Comparison of ENCODE assay signal across 9 mouse cellular contexts in genomic region chr9:82971433-82971832, GRCm38 (mm10). TPM values are rescaled to one million over a fixed set of nuclear protein-coding genes. Genes with fewer than 3 reads are reported as not detected.
DNase-seq lines count a peak whose midpoint lies in the region; ATAC-seq and TF ChIP-seq lines count a peak whose summit lies in the region.
"Had no signal": no experiment of that assay in that cellular context is flagged by ENCODE, and none has a peak within 500 bp of the region (broad histone marks: within the 10 kb centered on the region; RNA-seq: fewer than 3 reads in every experiment).

No protein-coding gene starts in this region.

- no peak for TF ChIP-seq CTCF in lung, postnatal 0 days (IDR thresholded peaks at IDR 0.05)
- TF ChIP-seq CTCF in lung, adult 2 months (IDR thresholded peaks at IDR 0.05; ENCODE audit: insufficient read depth, low read length), result no peak
- TF ChIP-seq CTCF in embryonic fibroblast, embryonic 13.5 days (IDR thresholded peaks at IDR 0.05; ENCODE audit: borderline replicate concordance, insufficient read depth, low read length), result no peak

- no peak for ATAC-seq in lung, postnatal 0 days

- peaks cover 76% of the 10 kb centered on the region for H3K79me2 ChIP-seq in myocyte (ENCODE audit: control insufficient read depth, insufficient read depth)

- H3K36me3 ChIP-seq in lung, postnatal 0 days (ENCODE audit: insufficient read depth, low read length), result no peaks in the 10 kb centered on the region
- no peaks in the 10 kb centered on the region for H3K36me3 ChIP-seq in myocyte (ENCODE audit: control insufficient read depth, insufficient read depth)

- 37% methylated on average over 1 of the region's 1 CpGs for WGBS in lung, postnatal 0 days
- 48% methylated on average over 1 of the region's 1 CpGs for WGBS in lung, adult 2 months

- TF ChIP-seq EP300 in lung, postnatal 0 days (IDR thresholded peaks at IDR 0.05), result no peak

- H3K27me3 ChIP-seq in lung, postnatal 0 days (replicated peaks; ENCODE audit: insufficient read depth, low read length), result no peaks in the 10 kb centered on the region
- no peaks in the 10 kb centered on the region for H3K27me3 ChIP-seq in myocyte (ENCODE audit: control insufficient read depth, insufficient read depth, insufficient read length)

- no peak overlapping the region for H3K27ac ChIP-seq in lung, postnatal 0 days (ENCODE audit: low read length)
- peak overlapping the region; percentile 69 for H3K27ac ChIP-seq in embryonic fibroblast, embryonic 13.5 days (ENCODE audit: insufficient read depth, low read length)

- H3K9ac ChIP-seq in lung, postnatal 0 days (replicated peaks; ENCODE audit: low read depth), result no peak overlapping the region

- H3K4me1 ChIP-seq in lung, postnatal 0 days (ENCODE audit: insufficient read depth, low read depth, low read length), result peaks cover 4% of the 10 kb centered on the region; the same call in 1 of the 2 replicates
- peaks cover 11% of the 10 kb centered on the region for H3K4me1 ChIP-seq in lung, adult 2 months (ENCODE audit: control insufficient read depth, insufficient read depth, low read length)
- H3K4me1 ChIP-seq in embryonic fibroblast, embryonic 13.5 days (ENCODE audit: control insufficient read depth, insufficient read depth, low read length), result no peaks in the 10 kb centered on the region; the same call in 1 of the 2 replicates

- no peak overlapping the region for H3ac ChIP-seq in myocyte (ENCODE audit: control insufficient read depth, insufficient read length)

- intact Hi-C loops in gastrocnemius, postnatal 14 days (cut with DNase I; ENCODE audit: low total_unique reads), result no loop called here

- peak; percentile 6 for DNase-seq in gastrocnemius, postnatal 25 days
- DNase-seq in gastrocnemius, postnatal 14 days, result no peak
- DNase-seq in lung, postnatal 0 days (ENCODE audit: low spot score), result peak; percentile 22
- DNase-seq in lung, adult 2 months, result no peak
- no peak for DNase-seq in T-cell, adult 2 months (ENCODE audit: low spot score)
- no peak for DNase-seq in yolk sac, embryonic 10.5 days (ENCODE audit: low spot score)
- DNase-seq: lung, postnatal 14 days had no signal

- no peak overlapping the region for H3K4me2 ChIP-seq in lung, postnatal 0 days (replicated peaks; ENCODE audit: low read depth, low read length)
- peak overlapping the region; percentile 36 for H3K4me2 ChIP-seq in myocyte (ENCODE audit: low read depth)

- no peak overlapping the region for H3K4me3 ChIP-seq in lung, postnatal 0 days (ENCODE audit: low read depth, low read length)
- H3K4me3 ChIP-seq in lung, adult 2 months (replicated peaks; ENCODE audit: extremely low read depth, low read depth, low read length), result no peak overlapping the region
- H3K4me3 ChIP-seq in embryonic fibroblast, embryonic 13.5 days (ENCODE audit: insufficient read depth, low read length), result no peak overlapping the region
- H3K4me3 ChIP-seq in myocyte, result no peak overlapping the region

- H3K9me3 ChIP-seq in lung, postnatal 0 days (ENCODE audit: low read length), result no peaks in the 10 kb centered on the region

- no peak for TF ChIP-seq POLR2A in lung, adult 2 months (IDR thresholded peaks at IDR 0.05; ENCODE audit: borderline replicate concordance, extremely low read depth, low read depth, low read length)
- no peak for TF ChIP-seq POLR2A in embryonic fibroblast, embryonic 13.5 days (IDR thresholded peaks at IDR 0.05; ENCODE audit: low read depth, low read length)
- no peak for TF ChIP-seq POLR2A in myocyte (IDR thresholded peaks at IDR 0.05; ENCODE audit: insufficient read length, low read depth)

TF ChIP-seq in myocyte, 11 proteins besides CTCF, POLR2A, EP300 and RAD21:
- TF ChIP-seq TCF12 (IDR thresholded peaks at IDR 0.05; ENCODE audit: insufficient read depth, poor library complexity, severe bottlenecking) (no peak), MYOG (IDR thresholded peaks at IDR 0.05; ENCODE audit: control insufficient read depth in 1 of 3, insufficient read depth in 1 of 3, insufficient read length in 2 of 3, low read depth in 2 of 3) (no peak), MYOD1 (IDR thresholded peaks at IDR 0.05; ENCODE audit: control insufficient read depth in 1 of 3, insufficient read length in 2 of 3, low read depth in 2 of 3) (no peak), POLR2AphosphoS2 (IDR thresholded peaks at IDR 0.05; ENCODE audit: insufficient read length, low read depth) (no peak), REST (IDR thresholded peaks at IDR 0.05; ENCODE audit: insufficient read depth, insufficient read length) (no peak), SRF (IDR thresholded peaks at IDR 0.05; ENCODE audit: control insufficient read depth, insufficient read length, low read depth) (no peak), CEBPB (IDR thresholded peaks at IDR 0.05; ENCODE audit: insufficient read depth, poor library complexity, severe bottlenecking) (no peak), TCF3 (IDR thresholded peaks at IDR 0.05; ENCODE audit: insufficient read length, low read depth) (no peak), MAX (IDR thresholded peaks at IDR 0.05; ENCODE audit: low read depth) (no peak), E2F4 (IDR thresholded peaks at IDR 0.05; ENCODE audit: insufficient read depth) (no peak), USF1 (IDR thresholded peaks at IDR 0.05; ENCODE audit: low read depth) (no peak)
TF ChIP-seq in myocyte: peak in this region for 0.

RNA-seq across cellular contexts. Expression of gene Phip, which starts 3.9 kb away (rescaled TPM):
- 10 to 100 TPM; 24.9 to 26.7 TPM for total RNA-seq in gastrocnemius, postnatal 25 days (2021)
- total RNA-seq in gastrocnemius, postnatal 14 days (2021), result 10 to 100 TPM; 23.3 to 23.7 TPM
- 31.0 and 38.1 TPM in 2 replicates for polyA plus RNA-seq in lung, postnatal 0 days (2015; fragmentation: Nextera tagmentation; extraction: Ambion mirVana)
- 3.2 and 5.4 TPM in 2 replicates for polyA plus RNA-seq in lung, adult 2 months (2012; rRNA removed)
- polyA plus RNA-seq in embryonic fibroblast, embryonic 13.5 days (2011; ENCODE audit: insufficient read length, low read depth, missing spikeins), result 51.2 and 66.6 TPM in 2 replicates
- 2.2 TPM for polyA plus RNA-seq in myocyte (2012; fragmentation: generic; extraction: Trizol)

Comparison
In these comparisons a context has a peak if more than half of its experiments do, and no peak if none do; other contexts are left out.
1. DNase-seq: peak in gastrocnemius, postnatal 25 days (single experiment) and lung, postnatal 0 days (single experiment); none in gastrocnemius, postnatal 14 days (single experiment), lung, adult 2 months (single experiment), T-cell, adult 2 months (single experiment) and yolk sac, embryonic 10.5 days (single experiment).